Mouse (Mus musculus): ENCODE measurements around the gene Cnksr3.

The Cnksr3 gene

DNA sequence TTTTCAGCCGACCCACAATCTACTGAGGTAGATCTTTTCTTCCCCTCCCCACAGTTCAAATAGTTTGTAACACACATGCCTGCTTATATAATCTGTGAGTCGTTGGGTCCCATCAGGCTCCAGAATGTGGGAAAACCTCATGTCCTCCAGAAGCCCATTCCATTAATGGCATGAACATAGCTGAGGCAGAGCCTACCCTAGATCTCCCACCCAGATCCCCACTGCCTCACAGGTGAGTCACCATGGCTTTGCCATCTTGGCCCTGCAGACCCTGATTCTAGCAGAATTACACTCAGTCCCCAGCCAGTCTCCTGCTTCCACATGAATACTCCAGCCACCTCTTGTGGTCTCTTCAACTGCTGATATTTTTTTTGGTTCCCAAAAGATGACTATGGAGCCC is 136.4 kb downstream of the Cnksr3 start:
- DNase-seq: no peak

DNA sequence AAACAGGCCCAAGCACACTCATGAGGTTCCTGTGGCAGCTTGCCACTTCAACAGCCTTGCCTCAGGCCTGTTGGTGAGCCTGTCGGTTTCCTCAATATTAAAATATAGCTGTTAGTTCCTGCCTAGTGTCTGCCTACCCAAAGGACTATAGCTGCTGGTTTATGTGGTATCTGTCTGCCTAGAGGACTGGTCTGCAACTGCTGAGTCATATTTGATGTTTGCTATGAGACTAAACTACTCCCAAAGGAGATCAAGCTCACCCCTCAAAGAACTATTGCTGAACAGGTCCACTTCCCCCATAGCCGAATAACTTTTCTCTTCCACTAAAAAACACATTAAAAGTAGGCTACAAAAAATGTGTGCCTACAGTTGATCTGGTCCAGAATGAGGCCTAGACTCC is 137.8 kb downstream of the Cnksr3 start:
- DNase-seq: no peak

DNA sequence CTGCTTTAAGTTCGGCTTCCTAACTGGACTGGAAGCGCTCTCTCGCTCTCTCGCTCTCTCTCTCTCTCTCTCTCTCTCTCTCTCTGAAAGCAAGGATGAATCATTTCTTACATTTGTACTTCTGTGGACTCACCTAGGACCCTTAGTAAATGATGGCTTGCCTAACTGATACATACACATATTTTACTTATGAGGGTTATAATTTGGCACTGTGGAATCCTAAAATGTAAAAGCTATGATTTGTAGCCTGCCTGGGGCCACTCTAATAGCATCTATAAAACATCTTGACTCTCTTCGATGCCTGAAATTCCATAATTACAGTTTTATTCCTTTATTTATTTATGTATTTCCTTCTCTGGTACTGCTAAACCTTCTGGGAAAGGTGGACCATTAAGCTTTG is 141.1 kb downstream of the Cnksr3 start:
- no peak for DNase-seq

DNA sequence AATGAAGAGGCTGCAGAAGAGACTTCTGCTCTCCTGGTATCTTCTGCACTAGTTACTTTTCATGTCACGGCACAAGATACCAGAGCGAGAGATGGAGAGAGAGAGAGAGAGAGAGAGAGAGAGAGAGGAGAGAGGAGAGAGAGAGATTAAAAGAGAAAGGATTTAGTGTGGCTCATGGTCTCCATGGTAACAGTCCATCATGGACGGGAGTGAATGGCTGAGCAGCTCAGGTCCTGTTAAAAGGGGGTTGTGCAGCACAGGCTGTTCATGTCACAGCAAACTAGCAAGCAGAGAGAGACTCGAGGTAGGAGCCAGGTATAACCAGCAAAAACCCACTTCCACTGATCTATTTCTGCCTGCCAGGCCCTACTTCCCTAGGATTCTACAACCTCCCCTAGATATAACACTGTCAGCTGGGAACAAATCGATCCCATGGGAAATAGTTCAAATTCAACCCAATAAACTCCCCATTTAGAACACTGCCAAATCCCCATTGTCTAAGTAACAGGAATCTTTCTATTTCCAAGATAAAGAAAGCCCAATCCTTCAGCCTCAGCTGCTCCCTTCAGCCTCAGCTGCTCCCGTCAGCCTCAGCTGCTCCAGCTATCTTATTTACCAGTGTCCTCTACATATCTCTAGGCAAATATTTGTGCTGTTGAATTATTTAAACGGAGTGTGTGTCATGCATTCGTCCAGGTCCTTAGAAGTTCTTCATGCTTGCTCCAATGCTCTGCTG is 141.8 kb downstream of the Cnksr3 start:
- DNase-seq: no peak

DNA sequence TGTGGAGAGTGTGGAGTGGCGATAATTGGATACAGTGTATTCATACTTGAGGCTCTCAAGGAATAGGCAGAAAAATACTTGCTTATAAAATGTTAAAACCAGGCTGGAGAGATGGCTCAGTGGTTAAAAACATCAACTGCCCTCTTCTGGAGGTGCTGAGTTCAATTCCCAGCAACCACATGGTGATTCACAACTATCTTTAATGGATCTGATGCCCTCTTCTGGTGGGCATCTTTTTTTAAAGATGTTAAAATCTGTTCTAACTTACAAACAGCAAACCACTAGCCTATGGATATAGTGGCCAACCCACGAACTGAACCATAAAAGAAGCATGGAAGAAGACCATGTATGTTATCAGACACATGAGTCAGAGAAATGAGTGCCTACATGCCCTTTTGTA is 142.9 kb downstream of the Cnksr3 start:
- no peak for DNase-seq

Data from thymus, postnatal 4 days (tissue).